Mouse (Mus musculus): Measurements from ENCODE around the gene Reep1. TPM values are rescaled to one million over a fixed set of nuclear protein-coding genes. Genes with fewer than 3 reads are reported as not detected.
"Not testable (repeated sequence)": the region's sequence is repeated elsewhere in the genome, so short reads cannot be mapped to it uniquely, and the experiment has no call there.

The Reep1 gene
- polyA plus RNA-seq, 1 experiment from 2014 or later: 158 TPM

DNA sequence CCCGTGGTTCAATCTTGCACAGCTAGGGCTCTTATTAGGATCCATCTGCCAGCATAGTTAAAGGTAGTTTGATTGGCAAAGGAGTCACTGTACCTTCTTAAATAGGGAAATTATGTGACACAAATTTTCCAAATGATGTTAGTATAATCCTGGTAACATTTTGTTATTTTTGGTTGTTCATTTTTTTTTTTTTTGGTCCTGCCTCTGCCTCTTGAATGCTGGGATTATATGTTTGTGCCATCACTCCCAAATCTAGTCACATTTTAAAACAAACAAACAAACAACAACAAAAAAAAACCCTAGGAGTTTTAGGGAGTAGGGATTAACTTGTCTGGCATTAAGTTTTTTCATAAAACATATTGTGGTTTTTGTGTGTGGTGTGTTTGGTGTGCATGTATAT lies 119.5 kb downstream of the Reep1 start, which contains the start of gene Mrpl35:
Mrpl35 (minus strand) TSS at position 101 of the 400 bp plus-strand sequence.
- Histone ChIP-seq H3K27me3 (replicated peaks) (no peaks in the 10 kb centered on the region), H3K27ac (no peak within 1 kb of the TSS), H3K4me1 (peaks cover 3% of the 10 kb centered on the region; the same call in 1 of the 2 replicates), H3K9ac (no peak within 1 kb of the TSS), H3K4me2 (replicated peaks) (no peak within 1 kb of the TSS), H3K9me3 (no peaks in the 10 kb centered on the region), H3K4me3 (no peak within 1 kb of the TSS), H3K36me3 (no peaks in the 10 kb centered on the region)
- ATAC-seq (ENCODE audit: low FRiP score, low read depth): no peak
- 44% methylated on average over 1 of the region's 1 CpGs for WGBS

GRCm38 (mm10) chr6:71829768-71830167 lies 122.4 kb downstream of the Reep1 start:
- no peak for ATAC-seq (ENCODE audit: low FRiP score, low read depth)

GRCm38 (mm10) chr6:71830690-71831580 lies 123.6 kb downstream of the Reep1 start, which contains the start of gene Immt:
Gene Immt (plus strand): TSS chr6:71831331.
- Histone ChIP-seq H3K4me3 (peak within 1 kb of the TSS; percentile 73), H3K27me3 (replicated peaks) (no peaks in the 10 kb centered on the region), H3K27ac (peak within 1 kb of the TSS; percentile 51), H3K36me3 (0 out of 2 replicates have a peak, but pooled peaks cover 3% of the 10 kb centered on the region), H3K9me3 (no peaks in the 10 kb centered on the region), H3K4me1 (peaks cover 14% of the 10 kb centered on the region; the same call in 1 of the 2 replicates), H3K4me2 (replicated peaks) (peak within 1 kb of the TSS; percentile 59), H3K9ac (peak within 1 kb of the TSS; percentile 73)
- under 1% methylated on average over 64 of the region's 64 CpGs for WGBS
- peak; percentile 100 for ATAC-seq (ENCODE audit: low FRiP score, low read depth)

More at GRCm38 (mm10) chr6:71829768-71830167, 122.4 kb downstream of the Reep1 start:
- Histone ChIP-seq H3K9ac (no peak overlapping the region), H3K4me3 (no peak overlapping the region), H3K4me1 (peaks cover 14% of the 10 kb centered on the region; the same call in 1 of the 2 replicates), H3K4me2 (replicated peaks) (0 out of 2 replicates have a peak overlapping the region, but pooled peaks have one; percentile 2), H3K9me3 (no peaks in the 10 kb centered on the region), H3K27ac (no peak overlapping the region), H3K27me3 (replicated peaks) (no peaks in the 10 kb centered on the region), H3K36me3 (no peaks in the 10 kb centered on the region)
- WGBS: 89% methylated on average over 9 of the region's 9 CpGs

GRCm38 (mm10) chr6:71831581-71831960 lies 124.2 kb downstream of the Reep1 start:
- under 1% methylated on average over 21 of the region's 21 CpGs for WGBS
- Histone ChIP-seq H3K27ac (peak overlapping the region; percentile 51), H3K36me3 (0 out of 2 replicates have a peak, but pooled peaks cover 3% of the 10 kb centered on the region), H3K4me3 (peak overlapping the region; percentile 73), H3K4me1 (peaks cover 14% of the 10 kb centered on the region; the same call in 1 of the 2 replicates), H3K9me3 (no peaks in the 10 kb centered on the region), H3K9ac (peak overlapping the region; percentile 73), H3K4me2 (replicated peaks) (peak overlapping the region; percentile 59), H3K27me3 (replicated peaks) (no peaks in the 10 kb centered on the region)
- ATAC-seq (ENCODE audit: low FRiP score, low read depth): peak; percentile 100

DNA sequence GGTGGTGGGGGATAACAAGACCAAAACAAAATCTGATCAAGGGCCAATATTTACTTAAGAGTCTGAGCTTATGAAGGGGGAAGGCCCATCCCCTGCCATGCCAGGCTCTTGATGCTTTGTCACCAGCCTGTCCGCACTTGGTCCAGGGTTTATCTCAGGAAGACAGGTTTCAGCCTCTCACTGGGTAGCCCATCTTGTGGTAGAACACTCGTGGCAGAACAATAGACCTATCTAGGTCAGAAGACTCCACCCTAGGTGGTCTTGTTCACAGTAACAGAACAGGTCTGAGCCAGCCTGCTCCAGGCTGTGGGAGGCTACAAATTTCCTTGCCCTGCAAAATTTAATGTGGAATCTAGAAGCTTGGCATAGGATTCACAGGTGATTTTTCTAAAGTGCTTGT lies 129.4 kb downstream of the Reep1 start:
- Histone ChIP-seq H3K27me3 (replicated peaks) (no peaks in the 10 kb centered on the region), H3K9me3 (no peaks in the 10 kb centered on the region), H3K27ac (no peak overlapping the region), H3K9ac (no peak overlapping the region), H3K4me1 (peaks cover 12% of the 10 kb centered on the region; the same call in 1 of the 2 replicates), H3K36me3 (0 out of 2 replicates have a peak, but pooled peaks cover 3% of the 10 kb centered on the region), H3K4me3 (no peak overlapping the region), H3K4me2 (replicated peaks) (no peak overlapping the region)
- no peak for ATAC-seq (ENCODE audit: low FRiP score, low read depth)
- WGBS: 76% methylated on average over 2 of the region's 2 CpGs

DNA sequence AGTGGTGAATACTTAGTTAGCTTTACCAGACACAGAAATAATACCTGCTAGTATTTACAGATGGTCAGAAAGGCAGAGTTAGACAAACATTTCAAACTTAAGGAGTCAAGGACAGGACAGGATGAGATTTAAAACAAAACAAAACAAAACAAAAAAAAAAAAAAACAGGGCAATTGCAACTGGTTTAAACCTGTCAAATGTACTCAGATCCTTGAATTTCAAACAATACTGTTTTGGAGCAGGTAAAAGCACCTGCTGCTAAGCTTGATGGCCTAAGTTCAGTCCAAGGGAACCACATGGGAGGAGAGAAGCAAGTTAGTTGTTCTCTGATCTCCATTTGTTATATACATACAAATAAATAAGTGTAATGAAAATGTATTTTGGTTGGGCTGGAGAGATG lies 132.5 kb downstream of the Reep1 start:
- H3K4me2 ChIP-seq (replicated peaks): no peak overlapping the region
- no peak overlapping the region for H3K9ac ChIP-seq
- H3K27me3 ChIP-seq (replicated peaks): no peaks in the 10 kb centered on the region
- no peak overlapping the region for H3K4me3 ChIP-seq
- H3K9me3 ChIP-seq: no peaks in the 10 kb centered on the region
- no peak for ATAC-seq (ENCODE audit: low FRiP score, low read depth)
- H3K36me3 ChIP-seq: 0 out of 2 replicates have a peak, but pooled peaks cover 3% of the 10 kb centered on the region
- no peak overlapping the region for H3K27ac ChIP-seq
- H3K4me1 ChIP-seq: no peaks in the 10 kb centered on the region

DNA sequence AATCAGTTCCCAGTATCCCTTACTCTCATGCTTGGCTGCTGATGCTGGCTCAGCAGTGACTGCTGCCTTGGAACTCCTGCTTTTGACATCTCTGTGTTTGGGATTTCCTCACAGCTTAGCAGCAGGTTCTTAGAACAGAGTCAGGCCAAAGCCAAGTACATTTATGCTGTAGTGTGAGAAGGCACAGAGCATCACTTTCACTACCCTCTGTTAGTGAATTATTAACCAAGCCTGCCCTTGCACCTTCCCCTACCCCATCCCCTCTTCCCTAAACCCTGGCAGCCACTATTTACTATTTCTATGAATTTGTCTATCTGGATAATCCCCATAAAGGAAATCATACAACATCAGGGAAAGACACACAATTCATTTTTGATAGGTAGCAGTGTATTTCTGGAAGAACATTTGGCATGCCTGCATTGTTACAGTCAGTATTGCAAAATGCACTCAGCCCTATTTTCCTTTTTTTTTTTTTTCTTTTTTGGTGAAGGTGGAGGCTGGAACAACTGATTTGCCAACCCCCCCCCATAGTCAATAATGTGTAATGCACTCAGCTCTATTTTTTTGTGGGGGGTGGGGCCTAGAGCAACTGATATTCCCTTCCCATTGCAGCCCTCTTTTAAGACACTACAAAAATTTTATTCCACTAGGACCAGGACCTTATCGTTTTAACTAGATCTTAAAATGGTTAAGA lies 133.4 kb downstream of the Reep1 start:
- Histone ChIP-seq H3K36me3 (no peaks in the 10 kb centered on the region), H3K27ac (no peak overlapping the region), H3K9ac (no peak overlapping the region), H3K9me3 (no peaks in the 10 kb centered on the region), H3K4me2 (replicated peaks) (no peak overlapping the region), H3K4me3 (no peak overlapping the region), H3K4me1 (no peaks in the 10 kb centered on the region), H3K27me3 (replicated peaks) (no peaks in the 10 kb centered on the region)
- 93% methylated on average over 1 of the region's 1 CpGs for WGBS
- no peak for ATAC-seq (ENCODE audit: low FRiP score, low read depth)

DNA sequence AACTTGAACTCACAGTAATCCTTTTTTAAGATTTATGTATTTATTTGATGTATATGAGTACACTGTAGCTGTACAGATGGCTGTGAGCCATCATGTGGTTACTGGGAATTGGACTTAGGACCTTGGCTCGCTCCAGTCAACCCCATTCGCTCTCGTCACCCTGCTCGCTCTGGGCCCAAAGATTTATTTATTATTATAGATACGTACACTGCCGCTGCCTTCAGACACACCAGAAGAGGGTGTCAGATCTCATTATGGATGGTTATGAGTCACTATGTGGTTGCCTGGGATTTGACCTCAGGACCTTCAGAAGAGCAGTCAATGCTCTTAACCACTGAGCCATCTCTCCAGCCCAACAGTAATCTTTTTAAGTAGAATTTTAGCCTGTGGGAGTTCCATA lies 139.5 kb downstream of the Reep1 start:
- not testable (repeated sequence) for H3K27ac ChIP-seq; ATAC-seq (ENCODE audit: low FRiP score, low read depth); H3K4me1 ChIP-seq; H3K9me3 ChIP-seq; H3K4me2 ChIP-seq (replicated peaks); H3K27me3 ChIP-seq (replicated peaks); H3K9ac ChIP-seq; H3K4me3 ChIP-seq
- peaks cover 29% of the 10 kb centered on the region for H3K36me3 ChIP-seq
- WGBS: 91% methylated on average over 6 of the region's 6 CpGs

Other genes with a start within 250 kb of the Reep1 start
- 27.0 and 28.4 TPM in 2 replicates for gene Rnf103, start 213.7 kb upstream of the Reep1 start, polyA plus RNA-seq (2016; fragmentation: Nextera tagmentation; extraction: Ambion mirVana)
- 52.2 and 59.5 TPM in 2 replicates for gene Chmp3, start 163.8 kb upstream of the Reep1 start, polyA plus RNA-seq (2016; fragmentation: Nextera tagmentation; extraction: Ambion mirVana)
- 77.8 and 79.6 TPM in 2 replicates for gene Kdm3a, start 74.6 kb upstream of the Reep1 start, polyA plus RNA-seq (2016; fragmentation: Nextera tagmentation; extraction: Ambion mirVana)
- gene Mrpl35, start 119.4 kb downstream of the Reep1 start, polyA plus RNA-seq (2016; fragmentation: Nextera tagmentation; extraction: Ambion mirVana): 46.3 and 48.6 TPM in 2 replicates
- gene Immt, start 123.8 kb downstream of the Reep1 start, polyA plus RNA-seq (2016; fragmentation: Nextera tagmentation; extraction: Ambion mirVana): 155 and 162 TPM in 2 replicates
- 98.1 and 112 TPM in 2 replicates for gene Ptcd3, start 201.2 kb downstream of the Reep1 start, polyA plus RNA-seq (2016; fragmentation: Nextera tagmentation; extraction: Ambion mirVana)
- 26.7 and 28.9 TPM in 2 replicates for gene Polr1a, start 201.5 kb downstream of the Reep1 start, polyA plus RNA-seq (2016; fragmentation: Nextera tagmentation; extraction: Ambion mirVana)

Data from neural tube, embryonic 12.5 days (tissue).